Mouse (Mus musculus) layer of hippocampus, postnatal 14 days (tissue): ENCODE measurements at regions not wholly inside any gene's neighbourhood (a gene's known extent, or its start where the extent isn't known, plus 50 kb on each side); places are given as distances from the start of the nearest gene placed in this dataset.

Experiments
- DNase-seq, 2 experiments: peaks; one replicate each; pipeline ENCODE4 v3.0.0; 2021 to 2022; ENCODE audit warnings: low spot score in 2 of 2, mixed read lengths in 1 of 2

DNA sequence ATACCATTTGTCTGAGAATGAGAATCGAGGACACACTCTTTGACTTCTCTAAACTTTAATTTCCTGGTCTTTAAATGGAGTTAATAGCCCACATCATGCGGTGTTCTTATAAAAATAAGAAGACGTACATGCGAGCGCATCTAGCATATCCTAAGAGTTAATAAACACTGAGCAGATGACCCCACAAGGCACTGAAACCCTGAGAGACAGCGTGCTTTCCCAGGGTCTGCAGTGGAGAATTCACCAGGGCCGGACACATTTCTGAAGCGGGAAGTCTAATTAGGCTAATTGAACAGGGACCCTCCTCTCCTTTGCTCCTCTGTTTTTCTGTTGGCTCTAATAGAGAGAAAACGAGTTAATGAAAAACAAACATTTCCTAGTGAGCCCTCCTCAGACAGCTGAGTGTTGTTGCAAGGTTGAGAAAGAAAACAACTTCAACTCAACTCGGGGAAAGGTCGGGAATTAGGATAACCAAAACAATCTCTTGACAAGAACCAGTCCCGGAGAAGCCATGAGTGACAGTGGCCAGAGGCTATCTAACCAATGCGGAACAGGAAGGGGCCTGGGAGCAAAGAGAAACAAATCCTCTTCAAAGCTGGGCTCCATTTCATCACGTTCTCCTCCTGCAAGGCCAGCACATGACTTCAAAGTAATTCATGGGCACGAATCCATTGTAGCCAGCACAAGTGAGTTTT is 352.2 kb downstream of the Hs3st3b1 start:
- no peak for DNase-seq

DNA sequence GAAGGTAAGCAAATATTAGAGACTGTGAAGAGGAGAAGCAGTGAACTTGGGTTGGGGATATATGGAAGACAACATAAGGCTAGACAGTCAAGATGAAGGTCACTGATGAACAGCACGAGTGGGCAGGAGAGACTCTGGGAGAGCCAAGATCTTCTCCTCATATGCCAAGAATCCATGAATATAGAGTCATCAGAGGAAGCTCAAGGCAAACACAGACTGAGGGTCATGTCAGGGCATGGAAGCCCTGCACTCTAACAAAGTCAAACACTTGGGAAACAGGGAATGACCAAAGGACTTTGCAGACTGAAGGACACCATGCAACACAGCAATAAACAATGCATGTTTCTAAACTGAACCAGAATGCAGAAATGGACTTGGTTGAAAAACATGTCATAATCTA is 351.4 kb downstream of the Hs3st3b1 start:
- no peak for DNase-seq

DNA sequence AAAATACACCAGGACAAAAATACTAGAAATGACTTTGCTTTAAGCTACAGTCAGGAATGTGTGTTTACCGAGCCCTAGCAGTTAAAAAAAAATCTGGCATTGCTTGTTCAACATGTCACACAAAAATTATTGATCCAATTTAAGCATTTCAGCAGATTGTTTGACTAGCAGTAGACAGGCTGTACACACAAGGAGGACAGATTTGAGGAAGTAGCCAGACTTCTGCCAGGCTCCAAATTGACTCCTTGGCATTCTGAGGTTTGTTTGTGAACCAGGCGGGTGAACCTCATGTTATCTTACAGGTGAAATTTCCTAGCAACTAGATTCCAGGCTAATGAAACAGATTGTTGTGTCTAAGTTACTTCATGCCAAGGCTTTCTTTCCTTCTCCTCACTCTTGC is 348.8 kb downstream of the Hs3st3b1 start:
- peak in 1 of 2 experiments; percentile 23 for DNase-seq

DNA sequence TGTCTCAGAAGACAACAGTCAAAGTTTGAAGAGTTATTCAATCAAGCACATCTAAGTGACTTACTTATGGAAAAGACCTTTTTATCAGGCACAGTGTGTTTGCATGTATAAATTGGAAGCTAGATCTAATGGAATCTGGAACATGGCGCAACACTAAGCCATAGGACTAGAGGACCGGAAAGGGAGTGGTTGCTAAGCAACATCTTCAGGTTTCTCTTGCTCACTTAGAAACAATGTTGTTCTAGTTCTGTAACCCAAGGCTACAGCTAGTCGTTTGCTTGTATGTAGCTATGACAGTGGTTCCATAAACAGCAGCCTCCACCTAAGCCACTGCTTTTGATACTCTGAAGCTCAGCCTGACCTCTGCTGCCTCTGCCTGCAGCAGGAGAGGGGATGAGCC is 338.8 kb downstream of the Hs3st3b1 start:
- no peak for DNase-seq

DNA sequence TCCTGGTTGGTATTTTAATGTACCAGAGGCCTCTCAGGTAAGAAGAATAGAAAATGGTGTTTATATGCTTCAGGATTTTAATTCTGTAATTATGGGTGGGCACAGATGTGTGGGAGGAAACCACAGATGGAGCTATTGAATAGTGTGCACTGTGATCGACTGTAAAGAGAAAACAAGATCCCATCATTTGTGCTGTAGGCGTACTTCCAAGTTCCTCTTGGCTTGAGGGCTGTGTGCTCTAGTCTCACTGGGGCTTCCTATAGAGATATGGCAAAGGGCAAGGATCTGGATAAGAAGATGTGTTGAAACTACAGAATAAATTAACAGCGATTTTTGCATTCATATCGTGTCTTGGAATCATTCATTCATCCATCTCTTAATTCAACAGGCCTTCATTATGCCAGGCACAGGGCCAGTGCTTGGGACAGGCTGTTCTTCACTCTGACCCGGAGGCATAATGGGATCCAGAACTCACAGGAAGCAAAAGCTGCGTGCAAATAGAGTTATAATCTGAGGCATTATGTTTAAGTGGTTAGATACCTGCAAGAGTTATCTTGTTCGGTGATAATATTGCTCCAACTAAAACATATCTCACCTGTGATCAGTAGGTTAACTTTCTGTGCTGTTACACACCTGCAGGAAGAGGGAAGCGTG is 336.7 kb downstream of the Hs3st3b1 start:
- DNase-seq = peak in 1 of 2 experiments; percentile 30

DNA sequence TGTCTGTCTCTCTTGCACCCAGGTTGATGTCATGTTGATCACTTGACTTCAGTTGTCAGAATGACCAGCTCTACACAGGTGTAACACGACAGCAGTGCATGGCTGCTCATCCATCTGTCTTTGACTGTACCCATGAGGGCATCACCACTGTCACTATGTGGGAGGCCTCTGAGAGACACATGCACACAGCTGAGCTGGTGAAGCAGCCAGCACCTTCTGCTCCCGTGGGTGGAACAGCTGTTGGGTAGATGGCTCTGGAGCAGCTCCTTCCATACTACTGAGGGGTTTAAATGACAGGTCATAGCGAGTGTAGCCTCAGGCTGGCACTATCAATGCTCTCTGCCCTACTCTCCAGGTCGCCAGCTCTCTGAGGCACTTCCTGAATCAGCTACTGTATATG is 301.9 kb downstream of the Hs3st3b1 start:
- peak in 1 of 2 experiments; percentile 9 for DNase-seq

DNA sequence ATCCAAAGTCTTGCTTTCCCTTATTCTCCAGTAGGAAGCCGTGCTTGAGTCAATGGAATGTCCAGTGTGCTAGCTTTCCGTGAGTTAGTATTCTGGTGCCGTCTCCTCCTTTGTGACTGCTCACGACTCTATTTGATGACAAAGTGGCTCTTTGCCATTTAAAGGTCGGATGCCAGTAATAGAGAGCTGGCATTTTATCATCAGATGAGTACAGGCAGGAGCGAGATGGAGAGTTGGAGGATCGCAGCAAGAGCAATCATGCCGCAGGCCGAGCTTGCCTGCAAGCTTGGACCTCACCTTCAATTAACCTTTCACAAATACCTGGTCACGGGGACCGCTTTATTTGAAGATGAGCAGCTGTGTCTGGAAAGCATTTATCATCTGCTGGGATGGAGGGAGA is 291.8 kb downstream of the Hs3st3b1 start:
- no peak for DNase-seq

DNA sequence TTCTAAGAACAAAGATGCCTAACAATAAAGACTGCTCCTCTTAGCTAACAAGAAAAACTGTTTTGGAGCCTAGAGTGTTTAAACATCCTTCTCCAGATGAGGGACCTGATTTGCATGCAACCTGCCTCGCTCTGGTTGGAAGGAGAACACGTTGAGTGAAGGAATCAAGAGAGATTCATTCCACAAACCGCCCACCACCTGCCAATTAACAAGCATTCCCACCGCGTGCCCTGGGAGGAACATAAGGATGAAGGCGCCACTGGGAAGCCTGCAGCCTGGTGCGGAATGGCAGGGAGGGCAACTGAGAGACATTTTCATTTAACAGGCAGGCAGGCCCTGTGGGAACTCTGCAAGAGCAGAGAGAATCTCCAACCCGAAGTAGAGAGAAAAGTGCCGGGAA is 265.0 kb downstream of the Hs3st3b1 start:
- peak; percentile 12 to 13 for DNase-seq

DNA sequence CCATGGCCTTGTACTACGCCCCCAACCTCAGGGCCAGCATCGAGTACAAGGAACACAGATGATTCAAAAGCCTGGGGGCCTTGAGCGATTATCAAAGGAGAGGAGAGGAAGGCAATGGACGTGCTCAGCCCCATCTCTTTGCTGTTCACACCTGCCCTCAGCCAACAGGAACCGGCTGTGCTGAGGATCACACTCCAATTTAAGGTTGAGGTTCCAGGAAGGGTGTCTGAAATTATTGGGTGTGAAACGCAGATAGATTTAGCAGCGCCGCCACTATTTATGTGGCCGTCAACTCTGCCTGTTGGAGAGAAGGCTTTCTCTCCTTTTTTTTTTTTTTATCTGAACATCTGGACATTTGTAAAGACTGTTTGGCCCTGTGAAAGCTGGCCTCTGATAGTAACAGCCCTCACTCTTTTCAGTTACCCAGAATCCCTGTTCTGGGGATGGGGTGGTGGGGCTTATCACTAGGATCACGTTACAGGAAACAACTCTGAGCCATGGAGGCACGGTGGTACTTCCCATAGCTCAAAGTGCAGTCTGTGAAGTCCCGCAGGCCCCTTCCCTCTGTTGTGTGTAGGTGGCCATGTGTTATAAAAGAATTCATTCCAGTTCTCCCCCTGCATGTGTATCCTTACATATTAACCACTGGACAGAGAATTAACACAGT is 256.7 kb downstream of the Hs3st3b1 start:
- no peak for DNase-seq

DNA sequence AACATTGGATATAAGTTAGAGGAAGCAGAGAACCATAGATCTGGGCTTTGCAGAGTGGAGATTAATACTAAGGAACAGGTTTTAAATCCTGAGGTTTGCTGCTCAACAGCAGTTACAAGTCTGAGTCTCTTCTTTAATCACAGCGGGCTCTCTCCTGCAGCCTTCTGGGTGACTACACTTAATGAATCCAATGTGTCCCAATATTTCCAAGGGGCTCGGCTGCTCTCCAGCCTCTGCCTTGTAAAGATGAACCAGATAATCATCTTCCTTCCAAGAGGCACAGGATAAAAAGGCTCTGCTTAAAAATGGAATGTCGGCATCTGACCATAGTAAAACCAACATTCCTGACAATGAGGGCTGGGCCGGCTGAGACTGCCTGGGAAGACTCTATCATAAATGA is 251.6 kb downstream of the Hs3st3b1 start:
- no peak for DNase-seq

DNA sequence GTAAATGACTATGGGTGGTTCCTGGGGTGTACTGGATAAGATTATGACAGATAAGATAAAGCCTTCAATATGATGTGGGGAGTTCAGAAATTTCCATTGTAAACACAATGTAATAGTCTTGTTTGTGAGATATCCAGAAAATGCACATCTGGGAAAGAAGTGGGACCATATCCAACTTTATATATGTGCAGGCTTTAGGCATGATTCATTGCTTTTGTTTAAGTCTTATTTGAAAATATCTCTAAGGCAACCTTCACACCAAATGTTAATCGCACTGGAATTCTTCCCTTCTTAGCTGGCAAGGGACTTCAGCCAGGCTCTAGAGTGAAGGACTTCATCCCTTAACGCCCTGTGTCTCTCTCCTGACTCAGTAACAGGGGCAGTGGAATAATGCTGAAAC is 250.3 kb downstream of the Hs3st3b1 start:
- DNase-seq = no peak

DNA sequence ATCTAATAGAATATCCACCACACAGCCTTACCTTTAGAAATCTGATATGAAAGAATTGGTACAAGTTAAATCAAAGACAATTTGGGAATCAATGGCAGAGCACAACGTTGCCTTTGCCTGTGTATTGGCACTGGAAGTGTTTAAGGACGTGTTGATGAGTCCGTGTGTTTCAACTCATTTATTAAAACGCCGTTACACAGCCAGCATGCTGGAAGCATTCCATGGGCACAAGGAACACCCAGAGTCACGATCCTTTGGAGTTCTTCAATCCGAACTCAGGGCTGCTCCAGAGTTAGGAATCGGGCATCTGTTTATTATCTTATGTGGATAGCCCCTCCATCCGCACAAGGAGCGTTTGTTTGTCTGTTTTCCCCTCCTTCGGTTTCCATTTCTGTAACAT is 244.2 kb downstream of the Hs3st3b1 start:
- DNase-seq = no peak

DNA sequence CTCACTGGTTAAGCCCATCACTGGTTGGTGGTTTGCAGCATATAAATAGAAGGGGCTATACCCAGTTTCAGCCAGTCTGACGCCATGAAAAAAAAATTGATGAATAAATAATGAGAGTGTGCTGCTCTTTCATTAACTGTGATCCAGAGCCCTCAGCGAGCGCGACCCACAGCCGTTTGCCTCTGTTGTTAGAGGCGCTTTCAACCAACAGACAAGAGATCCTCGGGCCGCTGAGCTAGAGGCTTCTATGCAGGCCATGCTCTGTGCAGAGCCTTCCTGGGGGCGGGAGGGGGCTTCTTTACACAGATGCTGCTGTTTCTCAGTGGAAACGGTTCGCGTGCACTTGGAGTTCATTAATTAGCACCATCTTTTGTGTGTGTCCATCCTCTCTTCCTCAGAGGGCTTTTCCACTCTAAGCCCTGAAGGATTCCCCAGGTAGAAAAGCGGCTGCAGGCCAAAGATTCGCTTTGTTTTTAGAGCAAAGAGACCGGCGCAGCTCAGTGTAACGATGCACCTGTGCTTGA is 243.6 kb downstream of the Hs3st3b1 start:
- no peak for DNase-seq

DNA sequence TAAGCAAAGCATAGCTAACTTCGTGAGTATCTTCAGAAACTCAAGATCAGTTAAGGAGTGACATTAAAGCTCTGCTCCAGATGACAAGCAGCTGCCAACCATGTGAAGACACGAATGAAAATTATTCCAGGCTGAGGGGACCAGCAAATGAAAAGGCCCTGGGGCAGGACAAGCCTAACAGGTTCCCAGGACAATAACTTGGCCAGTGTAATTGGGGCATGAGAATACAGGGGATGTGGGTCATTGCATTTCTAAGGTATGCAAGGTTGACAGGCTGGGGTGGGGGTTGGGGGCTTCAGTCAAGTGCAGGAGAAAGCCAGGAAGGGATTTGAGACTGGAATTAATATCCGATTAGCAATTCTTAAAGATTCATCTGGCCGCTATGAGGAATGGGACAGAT is 242.6 kb downstream of the Hs3st3b1 start:
- no peak for DNase-seq

DNA sequence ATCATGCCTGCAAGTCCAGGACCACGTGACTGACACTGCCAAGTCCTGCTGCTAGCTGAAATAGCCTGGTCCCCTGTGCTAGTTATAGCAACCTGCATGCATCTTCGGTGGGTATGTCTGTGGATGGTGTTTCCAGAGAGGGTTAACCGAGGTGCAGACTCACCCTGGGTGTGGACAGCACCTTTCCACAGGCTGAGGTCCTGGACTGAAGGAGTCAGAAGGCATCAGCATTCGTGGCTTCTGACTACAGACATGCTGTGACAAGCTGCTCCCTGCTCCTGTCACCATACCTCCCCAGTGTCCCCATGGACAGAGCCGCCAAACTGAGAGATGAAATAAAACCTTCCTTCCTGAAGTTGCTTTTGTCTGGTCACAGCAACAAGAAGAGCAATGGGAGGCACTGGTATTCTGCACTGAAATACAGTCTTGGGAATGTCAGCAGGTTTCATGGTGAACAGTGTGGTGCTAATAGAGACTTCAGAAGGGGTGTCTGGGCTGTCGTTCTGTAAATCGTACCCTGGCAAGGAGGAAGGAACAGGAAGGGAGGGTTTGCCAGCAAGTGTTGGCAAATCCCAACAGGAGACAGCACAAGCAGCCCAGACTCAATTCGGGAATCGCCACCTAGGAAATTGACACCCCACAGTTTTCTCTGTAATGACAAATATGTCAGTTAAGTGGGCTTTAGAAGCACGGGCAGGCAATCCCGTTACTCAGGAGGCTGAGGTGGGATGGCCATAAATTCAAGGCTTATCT is 237.7 kb downstream of the Hs3st3b1 start:
- DNase-seq = no peak

DNA sequence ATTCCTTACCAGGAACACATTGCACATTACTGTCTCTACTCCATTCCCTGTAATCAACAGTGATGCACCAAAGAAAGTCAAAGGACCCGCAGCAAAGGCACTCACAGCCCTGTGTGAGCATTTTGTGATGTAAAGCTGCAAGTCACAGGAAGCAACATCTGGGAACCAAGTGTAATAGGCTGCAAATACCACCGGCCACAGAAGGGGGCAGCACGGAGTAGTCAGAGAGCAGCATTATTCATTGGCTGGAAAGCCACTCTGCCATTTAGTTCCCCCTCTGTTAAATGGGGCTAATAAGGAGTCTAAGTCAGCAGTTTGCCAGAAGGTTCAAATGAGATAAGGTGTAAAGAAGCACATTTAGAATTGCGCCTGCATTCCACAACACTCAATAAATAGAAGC is 231.0 kb downstream of the Hs3st3b1 start:
- DNase-seq = no peak

DNA sequence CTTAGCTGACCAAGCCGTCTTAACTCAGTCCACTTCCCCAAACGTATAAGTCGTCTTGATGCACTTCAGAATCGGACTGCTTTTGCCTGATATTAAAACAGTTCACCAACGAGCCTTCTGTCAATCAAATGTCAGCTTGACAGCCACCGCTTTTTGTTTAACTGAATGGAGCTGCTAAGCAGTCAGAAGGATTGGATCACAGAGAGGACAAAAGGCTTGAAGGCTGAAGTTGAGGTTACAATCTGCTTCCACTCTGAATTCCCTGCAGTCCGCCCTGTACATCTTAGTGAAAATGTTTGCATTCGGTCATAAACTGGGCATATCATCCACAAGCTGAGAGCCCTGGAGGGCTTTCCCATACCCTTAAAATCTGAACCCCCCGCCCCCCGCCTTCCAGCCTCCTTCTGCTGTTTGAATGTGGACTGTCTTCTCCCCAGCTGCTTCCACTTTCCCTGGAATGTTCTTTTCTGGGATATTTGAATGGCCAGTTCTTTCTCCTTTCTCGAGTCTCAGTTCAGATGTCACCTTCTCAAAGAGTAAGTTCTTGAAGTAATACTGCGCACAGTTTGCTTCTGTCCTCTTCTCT is 217.0 kb downstream of the Hs3st3b1 start:
- no peak for DNase-seq

DNA sequence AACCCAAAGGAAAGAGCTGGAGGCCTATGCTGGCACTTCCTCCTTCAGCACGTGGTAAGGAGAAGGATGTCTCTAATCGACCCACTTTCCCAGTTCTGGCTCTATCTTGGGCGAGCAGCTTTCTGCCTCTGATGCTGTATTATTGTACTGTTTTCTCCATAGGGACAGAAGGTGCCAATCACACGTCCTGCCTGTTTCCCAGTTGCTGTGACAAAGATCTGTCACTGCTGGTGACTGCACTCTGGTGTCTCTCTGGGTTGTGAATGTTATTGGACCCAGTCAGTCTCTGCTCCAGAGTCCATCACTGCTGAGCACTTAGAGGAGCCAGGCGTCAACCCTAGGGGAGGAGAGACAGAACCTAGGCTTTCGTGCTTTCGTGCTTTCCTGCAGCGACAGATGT is 216.0 kb downstream of the Hs3st3b1 start:
- peak; percentile 9 to 33 for DNase-seq

DNA sequence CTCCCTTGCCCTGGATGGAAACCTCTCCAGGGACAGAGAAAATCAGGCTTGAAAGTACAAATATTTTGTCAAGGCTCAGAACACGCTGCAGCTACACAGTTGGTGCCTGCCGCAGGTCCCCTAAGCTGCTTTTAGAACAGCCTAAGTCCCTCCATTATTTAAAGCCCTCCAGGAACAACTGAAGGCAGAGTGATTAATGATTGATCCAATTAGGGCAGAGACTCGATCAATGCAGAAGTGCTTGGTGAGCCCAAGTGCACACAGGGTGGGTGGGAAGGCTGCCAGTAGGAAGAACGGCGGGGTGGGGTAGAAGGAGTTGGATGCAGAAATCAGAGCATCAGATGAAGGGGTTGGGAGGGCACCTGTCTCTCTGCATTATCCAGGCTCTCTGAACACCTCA is 215.0 kb downstream of the Hs3st3b1 start:
- DNase-seq = no peak

DNA sequence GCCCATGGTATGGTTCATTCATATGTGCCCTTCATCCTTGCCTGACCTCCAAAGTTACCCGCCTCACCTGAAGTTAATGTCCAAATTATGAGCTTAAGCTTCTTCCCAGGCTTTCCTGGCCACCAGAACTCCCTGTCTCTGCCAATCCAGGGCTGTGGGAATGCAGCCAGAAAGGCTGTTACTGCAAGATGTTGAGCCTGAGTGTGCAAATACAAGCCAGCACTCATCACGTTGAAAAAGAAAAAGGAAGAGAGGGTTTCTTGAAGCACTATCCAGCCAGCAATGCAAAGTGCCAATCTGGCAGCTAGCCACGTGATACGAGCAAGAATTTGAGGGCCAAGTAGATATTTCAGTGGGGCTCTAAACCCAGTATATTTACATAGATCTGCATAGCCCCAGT is 213.7 kb downstream of the Hs3st3b1 start:
- DNase-seq = peak; percentile 25 to 49
